Mouse (Mus musculus) ES-E14 (cell line): ENCODE data around the gene Tcf23. TPM values are rescaled to one million over a fixed set of nuclear protein-coding genes. Genes with fewer than 3 reads are reported as not detected.

Source experiments
- DNase-seq: peaks from one replicate; pipeline ENCODE4 v3.0.0-alpha.2; 2013; ENCODE audit warnings: low read depth, low spot score
- H3K27ac ChIP-seq: 2 replicates; pipeline ENCODE4 v1.5.1; 2012; ENCODE audit warnings: low read depth, mild to moderate bottlenecking, low read length, moderate library complexity, mixed read lengths; ENCODE audit not compliant: poor library complexity, insufficient read depth, severe bottlenecking
- H3K36me3 ChIP-seq: 2 replicates; pipeline ENCODE4 v1.6.1; 2012; ENCODE audit warnings: mild to moderate bottlenecking, low read length, moderate library complexity, mixed read lengths; ENCODE audit not compliant: control insufficient read depth, poor library complexity, insufficient read depth, severe bottlenecking
- H3K4me1 ChIP-seq, 2 experiments: fragments of 150-350 bp in 1 of 2; sonication (generic) in 1 of 2; 2 replicates each; pipeline ENCODE4 v1.6.1; 2012; ENCODE audit warnings: low read length in 2 of 2, mild to moderate bottlenecking in 1 of 2, mixed read lengths in 1 of 2; ENCODE audit not compliant: control insufficient read depth in 2 of 2, insufficient read depth in 2 of 2, poor library complexity in 1 of 2
- H3K4me3 ChIP-seq, 2 experiments: fragments of 150-350 bp in 1 of 2; sonication (generic) in 1 of 2; 2 replicates each; pipeline ENCODE4 v1.5.1; 2012; ENCODE audit warnings: low read length in 2 of 2, low read depth in 1 of 2, mild to moderate bottlenecking in 1 of 2, mixed read lengths in 1 of 2; ENCODE audit not compliant: insufficient read depth in 1 of 2, poor library complexity in 1 of 2, severe bottlenecking in 1 of 2
- H3K9ac ChIP-seq: 2 replicates; pipeline ENCODE4 v1.6.1; 2012; ENCODE audit warnings: low read depth, mild to moderate bottlenecking, low read length, mixed read lengths; ENCODE audit not compliant: poor library complexity, insufficient read depth, severe bottlenecking
- H3K9me3 ChIP-seq: fragments of 150-350 bp; sonication (generic); 2 replicates; pipeline ENCODE4 v1.6.1; 2012; ENCODE audit warnings: low read depth, mild to moderate bottlenecking, low read length; ENCODE audit not compliant: control insufficient read depth, insufficient read depth
- CHD2 ChIP-seq: IDR thresholded peaks from 2 replicates; pipeline ENCODE4 v1.6.1; 2014; ENCODE audit warnings: mild to moderate bottlenecking, low read depth, low read length, inconsistent platforms
- HCFC1 ChIP-seq: IDR thresholded peaks from 2 replicates; pipeline ENCODE4 v1.6.1; 2012; ENCODE audit warnings: low read length, inconsistent platforms, borderline replicate concordance; ENCODE audit not compliant: insufficient read depth
- MAFK ChIP-seq: IDR thresholded peaks from 2 replicates; pipeline ENCODE4 v1.6.1; 2014; ENCODE audit warnings: mild to moderate bottlenecking, low read depth, low read length, inconsistent platforms; ENCODE audit not compliant: insufficient read depth
- ZC3H11A ChIP-seq: IDR thresholded peaks from 2 replicates; pipeline ENCODE4 v1.6.1; 2012; ENCODE audit warnings: low read depth, mild to moderate bottlenecking, inconsistent platforms, low read length, borderline replicate concordance
- ZNF384 ChIP-seq: IDR thresholded peaks from 2 replicates; pipeline ENCODE4 v1.6.1; 2012; ENCODE audit warnings: low read depth, low read length, inconsistent platforms
- in situ Hi-C, 2 experiments: fragments of 600-800 bp; cut with MboI; formaldehyde crosslinking; loops; one replicate each; pipeline ENCODE4 v1.15.1; 2025; ENCODE audit warnings: low sequenced_read_pairs in 2 of 2, inconsistent platforms in 1 of 2; ENCODE audit not compliant: unreplicated experiment in 2 of 2
- total RNA-seq: library from RNA; depleted of rRNA; stranded (reverse); fragments of 300-350 nt; gene quantifications from 2 replicates; pipeline ENCODE4 v1.2.3, GENCODE M21; 2012

The Tcf23 gene
- total RNA-seq, 1 experiment = 0.27 TPM

GRCm38 (mm10) chr5:30930846-30931245 lies 37.6 kb upstream of the Tcf23 start:
- in situ Hi-C loops = loop anchor here in 1 of 2 experiments (25.0 kb wide), 1 partner anchor 119 kb away; the partner anchor contains the start of gene Mapre3
- Histone ChIP-seq H3K27ac (no peak overlapping the region), H3K36me3 (no peaks in the 10 kb centered on the region), H3K9ac (no peak overlapping the region), H3K4me3 (no peak overlapping the region), H3K4me1 (peaks cover 0 to 5% of the 10 kb centered on the region in 2 experiments; a peak in 1 of 4 replicates), H3K9me3 (no peaks in the 10 kb centered on the region)
- TF ChIP-seq ZNF384 = no peak
- no peak for TF ChIP-seq ZC3H11A
- no peak for TF ChIP-seq HCFC1
- no peak for TF ChIP-seq MAFK
- DNase-seq = no peak

- no peak overlapping the region for H3K4me3 ChIP-seq
- H3K27ac ChIP-seq = no peak overlapping the region
- in situ Hi-C loops = loop anchor here in 1 of 2 experiments (25.0 kb wide), 1 partner anchor 119 kb away; the partner anchor contains the start of gene Mapre3
- peaks cover 0 to 5% of the 10 kb centered on the region in 2 experiments; a peak in 1 of 4 replicates for H3K4me1 ChIP-seq
- no peaks in the 10 kb centered on the region for H3K9me3 ChIP-seq
- H3K9ac ChIP-seq = no peak overlapping the region
- no peaks in the 10 kb centered on the region for H3K36me3 ChIP-seq
- TF ChIP-seq ZC3H11A = no peak
- no peak for TF ChIP-seq HCFC1
- TF ChIP-seq ZNF384 = no peak
- TF ChIP-seq CHD2 = no peak
- no peak for TF ChIP-seq MAFK
- no peak for DNase-seq
Observed at GRCm38 (mm10) chr5:30931378-30931777, 37.1 kb upstream of the Tcf23 start.

- Histone ChIP-seq H3K9ac (no peak overlapping the region), H3K27ac (no peak overlapping the region), H3K4me3 (no peak overlapping the region), H3K9me3 (no peaks in the 10 kb centered on the region), H3K36me3 (no peaks in the 10 kb centered on the region), H3K4me1 (no peaks in the 10 kb centered on the region)
- DNase-seq = no peak
- TF ChIP-seq ZNF384 = no peak
- TF ChIP-seq CHD2 = no peak
- TF ChIP-seq MAFK = no peak
- TF ChIP-seq HCFC1 = no peak
- TF ChIP-seq ZC3H11A = no peak
- in situ Hi-C loops = loop anchor here in 1 of 2 experiments (25.0 kb wide), 1 partner anchor 121 kb away; the partner anchor contains the start of gene Mapre3
Observed at GRCm38 (mm10) chr5:30933705-30934104, 34.8 kb upstream of the Tcf23 start.

GRCm38 (mm10) chr5:30934725-30935461 lies 33.6 kb upstream of the Tcf23 start:
- Histone ChIP-seq H3K4me3 (no peak overlapping the region), H3K9ac (no peak overlapping the region), H3K36me3 (no peaks in the 10 kb centered on the region), H3K9me3 (no peaks in the 10 kb centered on the region), H3K27ac (no peak overlapping the region), H3K4me1 (no peaks in the 10 kb centered on the region)
- no peak for DNase-seq
- TF ChIP-seq CHD2 (no peak), MAFK (no peak), ZNF384 (no peak), ZC3H11A (no peak), HCFC1 (no peak)
- in situ Hi-C loops = loop anchor here in 1 of 2 experiments (25.0 kb wide), 1 partner anchor 123 kb away; the partner anchor contains the start of gene Mapre3
